Mouse (Mus musculus) lung, postnatal 0 days (tissue): ENCODE data around the gene Frat1.

Experiments
- CTCF ChIP-seq: IDR thresholded peaks from 2 replicates; pipeline ENCODE4 v1.5.1; 2016; ENCODE audit warnings: antibody characterized with exemption, mild to moderate bottlenecking
- EP300 ChIP-seq: IDR thresholded peaks from 2 replicates; pipeline ENCODE4 v1.6.1; 2016; ENCODE audit warnings: antibody characterized with exemption, mild to moderate bottlenecking, control low read depth

GRCm38 (mm10) chr19:41836719-41837118, 6.9 kb downstream of the Frat1 start:
- TF ChIP-seq CTCF (no peak), EP300 (no peak)
